Mouse (Mus musculus) hindlimb bud, embryonic 11.5 days (tissue): ENCODE data around the gene Tmem183a.

Source experiments
- DNase-seq: peaks from one replicate; pipeline ENCODE4 v3.0.0-alpha.2; 2012; ENCODE audit warnings: low read depth, low spot score; ENCODE audit errors: extremely low spot score

Gene Tmem183a

GRCm38 (mm10) chr1:134361857-134362212, at the start of gene Tmem183a:
Gene Tmem183a, minus strand, starts transcription at chr1:134361979.
- peak; percentile 78 for DNase-seq

- DNase-seq = no peak
These were observed 46.3 kb upstream of the Tmem183a start for GRCm38 (mm10) chr1:134408080-134408479.

GRCm38 (mm10) chr1:134406414-134406771, 44.6 kb upstream of the Tmem183a start:
- DNase-seq = no peak

- no peak for DNase-seq
These were observed 44.0 kb upstream of the Tmem183a start, which contains the start of gene Cyb5r1 for GRCm38 (mm10) chr1:134405509-134406413. Gene Cyb5r1, plus strand, starts transcription at chr1:134405559.

- DNase-seq = no peak
These were observed 38.0 kb upstream of the Tmem183a start for GRCm38 (mm10) chr1:134399735-134400134.

GRCm38 (mm10) chr1:134398210-134398609, 36.4 kb upstream of the Tmem183a start:
- DNase-seq = no peak

- DNase-seq = no peak
These were observed 32.0 kb upstream of the Tmem183a start for GRCm38 (mm10) chr1:134393827-134394226.

GRCm38 (mm10) chr1:134385666-134386065, 23.9 kb upstream of the Tmem183a start, which contains the start of gene 4933406M09Rik:
Gene 4933406M09Rik, plus strand, starts transcription at chr1:134385940.
- DNase-seq = no peak

GRCm38 (mm10) chr1:134385176-134385575, 23.4 kb upstream of the Tmem183a start:
- DNase-seq = no peak

- no peak for DNase-seq
These were observed 22.8 kb upstream of the Tmem183a start for GRCm38 (mm10) chr1:134384581-134384980.

GRCm38 (mm10) chr1:134381795-134382625, 20.2 kb upstream of the Tmem183a start:
- no peak for DNase-seq

- DNase-seq = no peak
These were observed 19.3 kb upstream of the Tmem183a start for GRCm38 (mm10) chr1:134381051-134381450.

- no peak for DNase-seq
These were observed 12.3 kb upstream of the Tmem183a start for GRCm38 (mm10) chr1:134374124-134374523.

- no peak for DNase-seq
These were observed 7.1 kb upstream of the Tmem183a start for GRCm38 (mm10) chr1:134368777-134369337.

GRCm38 (mm10) chr1:134365491-134365890, 3.7 kb upstream of the Tmem183a start:
- no peak for DNase-seq

GRCm38 (mm10) chr1:134363194-134363593, 1.4 kb upstream of the Tmem183a start:
- DNase-seq = no peak

GRCm38 (mm10) chr1:134361195-134361856, 453 bp downstream of the Tmem183a start:
- no peak for DNase-seq

GRCm38 (mm10) chr1:134360656-134361055, 1.1 kb downstream of the Tmem183a start:
- DNase-seq = no peak

GRCm38 (mm10) chr1:134357461-134357860, 4.3 kb downstream of the Tmem183a start:
- no peak for DNase-seq

- DNase-seq = no peak
These were observed 8.5 kb downstream of the Tmem183a start for GRCm38 (mm10) chr1:134353326-134353725.

GRCm38 (mm10) chr1:134347791-134348190, 14.0 kb downstream of the Tmem183a start:
- DNase-seq = no peak
